Mouse (Mus musculus) MEL (cell line): Measurements from ENCODE around the gene Ces2b. TPM values are rescaled to one million over a fixed set of nuclear protein-coding genes. Genes with fewer than 3 reads are reported as not detected.

Experiments
- DNase-seq: peaks from one replicate; pipeline ENCODE4 v3.0.0; 2011; ENCODE audit warnings: low read depth, low spot score
- H3K27ac ChIP-seq: 2 replicates; pipeline ENCODE4 v1.5.1; 2012; ENCODE audit warnings: low read depth, mild to moderate bottlenecking, control low read depth, low read length, moderate library complexity; ENCODE audit not compliant: control insufficient read depth
- H3K27me3 ChIP-seq, 2 experiments: fragments of 150-350 bp in 1 of 2; sonication (generic) in 1 of 2; 2 replicates each; pipeline ENCODE4 v1.6.1; 2012; ENCODE audit warnings: low read length in 2 of 2, mild to moderate bottlenecking in 2 of 2, improper control_type of control experiment in 1 of 2, moderate library complexity in 1 of 2; ENCODE audit not compliant: insufficient read depth in 2 of 2, control insufficient read depth in 1 of 2
- H3K36me3 ChIP-seq, 2 experiments: 2 replicates each; pipeline ENCODE4 v1.6.1; 2012 to 2014; ENCODE audit warnings: low read length in 2 of 2, improper control_type of control experiment in 1 of 2, inconsistent platforms in 1 of 2, mild to moderate bottlenecking in 1 of 2; ENCODE audit not compliant: insufficient read depth in 2 of 2, control insufficient read depth in 1 of 2
- H3K4me1 ChIP-seq, 2 experiments: fragments of 150-350 bp in 1 of 2; sonication (generic) in 1 of 2; 2 replicates each; pipeline ENCODE4 v1.6.1; 2012; ENCODE audit warnings: low read length in 2 of 2, improper control_type of control experiment in 1 of 2, mild to moderate bottlenecking in 1 of 2; ENCODE audit not compliant: insufficient read depth in 2 of 2, control insufficient read depth in 1 of 2
- H3K4me3 ChIP-seq, 2 experiments: fragments of 150-350 bp in 1 of 2; sonication (generic) in 1 of 2; 2 replicates each; pipeline ENCODE4 v1.5.1; 2012; ENCODE audit warnings: low read depth in 2 of 2, low read length in 2 of 2, mild to moderate bottlenecking in 2 of 2, moderate library complexity in 2 of 2, control low read depth in 1 of 2, improper control_type of control experiment in 1 of 2; ENCODE audit not compliant: control insufficient read depth in 1 of 2, insufficient read depth in 1 of 2
- H3K79me2 ChIP-seq: 2 replicates; pipeline ENCODE4 v1.6.1; 2012; ENCODE audit warnings: mild to moderate bottlenecking, low read length, moderate library complexity; ENCODE audit not compliant: control insufficient read depth, poor library complexity, insufficient read depth
- H3K9ac ChIP-seq: 2 replicates; pipeline ENCODE4 v1.6.1; 2012; ENCODE audit warnings: low read depth, mild to moderate bottlenecking, control low read depth, low read length, moderate library complexity; ENCODE audit not compliant: control insufficient read depth, poor library complexity, severe bottlenecking
- H3K9me3 ChIP-seq: fragments of 150-350 bp; sonication (generic); replicated peaks from 2 replicates; pipeline ENCODE4 v1.6.1; 2012; ENCODE audit warnings: mild to moderate bottlenecking, low read length, improper control_type of control experiment, moderate library complexity; ENCODE audit not compliant: insufficient read depth
- CHD2 ChIP-seq: IDR thresholded peaks from 2 replicates; pipeline ENCODE4 v1.6.1; 2011; ENCODE audit warnings: low read length, improper control_type of control experiment
- CTCF ChIP-seq, 3 experiments: IDR thresholded peaks in 2 of 3; conservative IDR thresholded peaks in 1 of 3; 2 replicates each; pipeline ENCODE4 v1.5.1; 2011 to 2012; ENCODE audit warnings: low read length in 3 of 3, low read depth in 2 of 3, mild to moderate bottlenecking in 2 of 3, improper control_type of control experiment in 1 of 3, inconsistent platforms in 1 of 3, mixed read lengths in 1 of 3, moderate library complexity in 1 of 3; ENCODE audit not compliant: control insufficient read depth in 1 of 3, insufficient read depth in 1 of 3, poor library complexity in 1 of 3, severe bottlenecking in 1 of 3
- ELF1 ChIP-seq: IDR thresholded peaks from 2 replicates; pipeline ENCODE4 v1.6.1; 2014; ENCODE audit warnings: low read depth, mild to moderate bottlenecking, inconsistent platforms, low read length, improper control_type of control experiment, moderate library complexity
- EP300 ChIP-seq, 2 experiments: IDR thresholded peaks; 2 replicates each; pipeline ENCODE4 v1.6.1; 2011; ENCODE audit warnings: improper control_type of control experiment in 2 of 2, low read length in 2 of 2, low read depth in 1 of 2, mild to moderate bottlenecking in 1 of 2
- ETS1 ChIP-seq: IDR thresholded peaks from 2 replicates; pipeline ENCODE4 v1.6.1; 2012; ENCODE audit warnings: low read depth, mild to moderate bottlenecking, inconsistent platforms, low read length, improper control_type of control experiment, moderate library complexity
- GABPA ChIP-seq: IDR thresholded peaks from 2 replicates; pipeline ENCODE4 v1.6.1; 2012; ENCODE audit warnings: low read depth, mild to moderate bottlenecking, inconsistent platforms, low read length, improper control_type of control experiment, moderate library complexity
- GATA1 ChIP-seq: IDR thresholded peaks from 2 replicates; pipeline ENCODE4 v1.6.1; 2011; ENCODE audit warnings: low read depth, low read length, improper control_type of control experiment
- JUND ChIP-seq: IDR thresholded peaks from 2 replicates; pipeline ENCODE4 v1.6.1; 2011; ENCODE audit warnings: low read depth, mild to moderate bottlenecking, improper control_type of control experiment, low read length
- MAX ChIP-seq: IDR thresholded peaks from 2 replicates; pipeline ENCODE4 v1.6.1; 2011; ENCODE audit warnings: low read length, improper control_type of control experiment
- MEF2A ChIP-seq: IDR thresholded peaks from 2 replicates; pipeline ENCODE4 v1.6.1; 2014; ENCODE audit warnings: low read depth, mild to moderate bottlenecking, inconsistent platforms, low read length, improper control_type of control experiment; ENCODE audit not compliant: poor library complexity, insufficient replicate concordance, severe bottlenecking; ENCODE audit errors: extremely low read depth
- MXI1 ChIP-seq: IDR thresholded peaks from 2 replicates; pipeline ENCODE4 v1.6.1; 2011; ENCODE audit warnings: mild to moderate bottlenecking, low read depth, low read length, improper control_type of control experiment
- MYB ChIP-seq: IDR thresholded peaks from 2 replicates; pipeline ENCODE4 v1.6.1; 2011; ENCODE audit warnings: mild to moderate bottlenecking, low read depth, low read length, improper control_type of control experiment
- MYC ChIP-seq: IDR thresholded peaks from 2 replicates; pipeline ENCODE4 v1.6.1; 2011; ENCODE audit warnings: low read depth, mild to moderate bottlenecking, low read length, improper control_type of control experiment, moderate library complexity
- NELFE ChIP-seq: IDR thresholded peaks from 2 replicates; pipeline ENCODE4 v1.6.1; 2011; ENCODE audit warnings: low read depth, low read length, improper control_type of control experiment
- POLR2AphosphoS2 ChIP-seq: IDR thresholded peaks from 2 replicates; pipeline ENCODE4 v1.6.1; 2011; ENCODE audit warnings: low read length, improper control_type of control experiment
- RAD21 ChIP-seq: IDR thresholded peaks from 2 replicates; pipeline ENCODE4 v1.6.1; 2011; ENCODE audit warnings: mild to moderate bottlenecking, low read depth, low read length, improper control_type of control experiment
- RCOR1 ChIP-seq: IDR thresholded peaks from 2 replicates; pipeline ENCODE4 v1.6.1; 2012; ENCODE audit warnings: low read depth, mild to moderate bottlenecking, inconsistent platforms, low read length, improper control_type of control experiment
- SIN3A ChIP-seq: IDR thresholded peaks from 2 replicates; pipeline ENCODE4 v1.6.1; 2012; ENCODE audit warnings: low read length, improper control_type of control experiment, inconsistent platforms
- SMC3 ChIP-seq: IDR thresholded peaks from 2 replicates; pipeline ENCODE4 v1.6.1; 2011; ENCODE audit warnings: low read depth, low read length, improper control_type of control experiment
- TAL1 ChIP-seq: IDR thresholded peaks from 2 replicates; pipeline ENCODE4 v1.6.1; 2012; ENCODE audit warnings: mild to moderate bottlenecking, inconsistent platforms, low read length, moderate library complexity, mixed read lengths
- TBP ChIP-seq: IDR thresholded peaks from 2 replicates; pipeline ENCODE4 v1.8.0; 2011; ENCODE audit warnings: low read depth, low read length, improper control_type of control experiment
- UBTF ChIP-seq: IDR thresholded peaks from 2 replicates; pipeline ENCODE4 v1.6.1; 2012; ENCODE audit warnings: low read depth, mild to moderate bottlenecking, inconsistent platforms, low read length, improper control_type of control experiment, moderate library complexity, borderline replicate concordance; ENCODE audit not compliant: insufficient read depth
- ZC3H11A ChIP-seq: IDR thresholded peaks from 2 replicates; pipeline ENCODE4 v1.6.1; 2012; ENCODE audit warnings: low read depth, mild to moderate bottlenecking, inconsistent platforms, low read length, improper control_type of control experiment
- ZMIZ1 ChIP-seq: IDR thresholded peaks from 2 replicates; pipeline ENCODE4 v1.6.1; 2012; ENCODE audit warnings: low read depth, mild to moderate bottlenecking, inconsistent platforms, low read length, improper control_type of control experiment, moderate library complexity
- polyA plus RNA-seq, 2 experiments: library from polyadenylated mRNA; stranded (reverse) in 1 of 2; unstranded in 1 of 2; fragments of >175 nt in 1 of 2; fragments of >200 nt in 1 of 2; gene quantifications; 2 replicates each; pipeline versions ENCODE4 v1.2.1 to v1.2.4; 2012; ENCODE audit warnings: low replicate concordance in 2 of 2, low read depth in 1 of 2; ENCODE audit not compliant: insufficient read length in 2 of 2, insufficient read depth in 1 of 2, missing spikeins in 1 of 2
- total RNA-seq: library from RNA; depleted of rRNA; stranded (reverse); fragments of 300-350 nt; gene quantifications from 2 replicates; pipeline ENCODE4 v1.2.3, GENCODE M21; 2012

The Ces2b gene
- total and polyA plus RNA-seq, 3 experiments: not detected

DNA sequence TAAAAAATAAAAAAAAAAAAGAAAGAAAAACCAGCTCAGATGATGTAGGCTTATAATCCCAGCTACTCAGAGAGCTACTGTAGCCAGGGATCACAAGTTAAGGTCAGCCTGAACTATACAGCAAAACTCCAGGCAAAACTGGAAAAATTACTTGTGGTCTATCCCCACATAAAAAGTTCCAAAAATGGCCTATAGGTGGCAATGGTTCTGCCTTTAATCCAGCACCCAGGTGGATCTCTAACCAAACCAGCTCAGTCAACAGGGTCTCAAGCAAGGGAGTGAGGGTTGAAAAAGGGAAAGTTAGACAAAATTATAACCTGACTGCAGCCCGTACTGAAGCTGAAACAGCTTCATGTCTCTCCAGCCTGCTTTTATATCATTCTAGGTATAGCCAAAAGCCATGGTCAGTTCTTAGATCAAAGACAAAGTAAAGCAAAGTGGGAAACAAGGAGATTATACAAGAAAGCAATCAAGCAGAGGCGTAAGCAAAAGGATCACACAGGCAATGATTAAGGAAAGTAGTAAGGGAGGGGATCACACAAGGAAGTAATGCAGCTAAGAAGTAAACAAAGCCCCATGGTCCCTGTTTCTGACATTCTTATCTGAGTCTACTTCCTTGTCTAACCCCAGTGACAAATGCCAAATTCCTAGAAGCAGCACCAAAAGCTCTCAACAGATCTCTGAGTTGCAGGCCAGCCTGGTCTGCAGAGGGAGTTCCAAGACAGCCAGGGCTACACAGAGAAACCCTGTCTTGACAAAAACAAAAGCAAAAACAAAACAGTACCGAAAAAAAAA is 41.3 kb upstream of the Ces2b start:
- peaks cover 2 to 28% of the 10 kb centered on the region in 2 experiments; a peak in 3 of 4 replicates for H3K4me1 ChIP-seq
- peak overlapping the region; percentile 17 to 28; a peak in 1 of 4 replicates for H3K4me3 ChIP-seq
- no peaks in the 10 kb centered on the region for H3K9me3 ChIP-seq
- H3K27me3 ChIP-seq: no peaks in the 10 kb centered on the region
- peak; percentile 67 for DNase-seq
- TF ChIP-seq EP300 (IDR thresholded peaks at IDR 0.05; ENCODE audit: low read depth in 1 of 2, low read length in 2 of 2) (peak; percentile 40 to 50), MYB (no peak), RCOR1 (no peak), ZC3H11A (peak; percentile 27), RAD21 (peak; percentile 46), ZMIZ1 (no peak), JUND (no peak), MEF2A (no peak), ELF1 (peak; percentile 61; the same call in 1 of the 2 replicates), UBTF (no peak), GABPA (no peak), SMC3 (peak; percentile 53), POLR2AphosphoS2 (no peak), SIN3A (peak; percentile 61), CTCF (IDR thresholded peaks at IDR 0.05 in 2 of 3, conservative IDR thresholded peaks at IDR 0.05 in 1 of 3; ENCODE audit: control insufficient read depth in 1 of 3, insufficient read depth in 1 of 3, low read depth in 2 of 3, low read length in 3 of 3, poor library complexity in 1 of 3, severe bottlenecking in 1 of 3) (peak; percentile 2 to 67 (median 63); a peak in 4 of 6 replicates), MAX (peak; percentile 56; the same call in 1 of the 2 replicates), NELFE (no peak), MXI1 (peak; percentile 61; the same call in 1 of the 2 replicates), MYC (no peak), ETS1 (peak; percentile 54), TAL1 (0 out of 2 replicates have a peak, but pooled peaks have one; percentile 12), TBP (no peak), CHD2 (no peak), GATA1 (peak; percentile 50)
- no peaks in the 10 kb centered on the region for H3K79me2 ChIP-seq
- peak overlapping the region; percentile 74 for H3K27ac ChIP-seq
- peaks cover 0 to 22% of the 10 kb centered on the region in 2 experiments; a peak in 2 of 4 replicates for H3K36me3 ChIP-seq
- peak overlapping the region; percentile 34; the same call in 1 of the 2 replicates for H3K9ac ChIP-seq
